19 mouse cellular contexts compared by ENCODE assay signal in genomic region chr10:122711381-122711811, GRCm38 (mm10). TPM values are rescaled to one million over a fixed set of nuclear protein-coding genes. Genes with fewer than 3 reads are reported as not detected.
DNase-seq lines count a peak whose midpoint lies in the region; ATAC-seq and TF ChIP-seq lines count a peak whose summit lies in the region.
"Had no signal": no experiment of that assay in that cellular context is flagged by ENCODE, and none has a peak within 500 bp of the region (broad histone marks: within the 10 kb centered on the region; RNA-seq: fewer than 3 reads in every experiment).

No protein-coding gene starts in this region.

- no peaks in the 10 kb centered on the region for H3K9me3 ChIP-seq in embryonic facial prominence, embryonic 13.5 days
- no peaks in the 10 kb centered on the region for H3K9me3 ChIP-seq in embryonic facial prominence, embryonic 10.5 days
- H3K9me3 ChIP-seq in forebrain, embryonic 14.5 days (replicated peaks; ENCODE audit: control insufficient read depth, low read length) = no peaks in the 10 kb centered on the region
- H3K9me3 ChIP-seq in midbrain, postnatal 0 days (ENCODE audit: low read length) = no peaks in the 10 kb centered on the region
- H3K9me3 ChIP-seq: intestine, embryonic 15.5 days had no signal

- peak overlapping the region; percentile 11; the same call in 1 of the 2 replicates for H3K4me2 ChIP-seq in embryonic facial prominence, embryonic 13.5 days
- H3K4me2 ChIP-seq in forebrain, embryonic 14.5 days (ENCODE audit: low read length) = no peak overlapping the region
- H3K4me2 ChIP-seq in midbrain, postnatal 0 days (ENCODE audit: low read depth, low read length, poor library complexity, severe bottlenecking) = no peak overlapping the region
- H3K4me2 ChIP-seq: heart, embryonic 11.5 days; intestine, embryonic 15.5 days had no signal

- intact Hi-C loops in gastrocnemius, postnatal 36 days (cut with DNase I) = no loop called here

- no peak for TF ChIP-seq CTCF in layer of hippocampus, adult 2 months (conservative IDR thresholded peaks at IDR 0.05)
- TF ChIP-seq CTCF in midbrain, postnatal 0 days (IDR thresholded peaks at IDR 0.05) = no peak

- no peak overlapping the region for H3K4me3 ChIP-seq in embryonic facial prominence, embryonic 13.5 days
- no peak overlapping the region for H3K4me3 ChIP-seq in embryonic facial prominence, embryonic 10.5 days
- H3K4me3 ChIP-seq in layer of hippocampus, adult 2 months = no peak overlapping the region; the same call in 1 of the 2 replicates
- H3K4me3 ChIP-seq in forebrain, embryonic 14.5 days (ENCODE audit: low read depth, low read length) = no peak overlapping the region
- no peak overlapping the region for H3K4me3 ChIP-seq in midbrain, postnatal 0 days (ENCODE audit: low read depth, low read length)
- H3K4me3 ChIP-seq: intestine, embryonic 15.5 days had no signal

- H3K27ac ChIP-seq in embryonic facial prominence, embryonic 13.5 days = no peak overlapping the region
- no peak overlapping the region for H3K27ac ChIP-seq in embryonic facial prominence, embryonic 10.5 days (replicated peaks)
- peak overlapping the region; percentile 64 for H3K27ac ChIP-seq in layer of hippocampus, adult 2 months
- H3K27ac ChIP-seq in forebrain, embryonic 14.5 days (ENCODE audit: low read depth, low read length) = peak overlapping the region; percentile 48; the same call in 1 of the 2 replicates
- 0 out of 2 replicates have a peak overlapping the region, but pooled peaks have one; percentile 38 for H3K27ac ChIP-seq in midbrain, postnatal 0 days (ENCODE audit: low read depth, low read length)
- H3K27ac ChIP-seq: intestine, embryonic 15.5 days had no signal

- ATAC-seq in embryonic facial prominence, embryonic 13.5 days (ENCODE audit: insufficient number of reproducible peaks, insufficient read depth, low FRiP score, low TSS enrichment, low read depth) = no peak
- ATAC-seq in forebrain, embryonic 14.5 days = peak; percentile 65
- ATAC-seq in midbrain, postnatal 0 days (ENCODE audit: low FRiP score) = no peak
- ATAC-seq: intestine, embryonic 15.5 days had no signal

- H3K9ac ChIP-seq in embryonic facial prominence, embryonic 13.5 days = no peak overlapping the region
- H3K9ac ChIP-seq in forebrain, embryonic 14.5 days (ENCODE audit: low read length) = no peak overlapping the region
- no peak overlapping the region for H3K9ac ChIP-seq in midbrain, postnatal 0 days (replicated peaks; ENCODE audit: low read length, poor library complexity, severe bottlenecking)
- H3K9ac ChIP-seq: intestine, embryonic 15.5 days had no signal

- peaks cover 19% of the 10 kb centered on the region for H3K4me1 ChIP-seq in embryonic facial prominence, embryonic 13.5 days
- peaks cover 19% of the 10 kb centered on the region for H3K4me1 ChIP-seq in embryonic facial prominence, embryonic 10.5 days
- H3K4me1 ChIP-seq in forebrain, embryonic 14.5 days (ENCODE audit: control insufficient read depth, insufficient read depth, low read length) = peaks cover 19% of the 10 kb centered on the region
- H3K4me1 ChIP-seq in midbrain, postnatal 0 days (ENCODE audit: insufficient read depth, low read length) = peaks cover 19% of the 10 kb centered on the region; the same call in 1 of the 2 replicates
- H3K4me1 ChIP-seq: intestine, embryonic 15.5 days had no signal

- 45% methylated on average over 6 of the region's 6 CpGs for WGBS in embryonic facial prominence, embryonic 13.5 days
- 75% methylated on average over 6 of the region's 6 CpGs for WGBS in embryonic facial prominence, embryonic 10.5 days
- WGBS in forebrain, embryonic 14.5 days = 22% methylated on average over 6 of the region's 6 CpGs
- WGBS in midbrain, postnatal 0 days = 39% methylated on average over 6 of the region's 6 CpGs

- H3K27me3 ChIP-seq in embryonic facial prominence, embryonic 13.5 days = no peaks in the 10 kb centered on the region
- no peaks in the 10 kb centered on the region for H3K27me3 ChIP-seq in embryonic facial prominence, embryonic 10.5 days (replicated peaks; ENCODE audit: low read depth, poor library complexity, severe bottlenecking)
- H3K27me3 ChIP-seq in forebrain, embryonic 14.5 days (replicated peaks; ENCODE audit: control insufficient read depth, insufficient read depth, low read length) = no peaks in the 10 kb centered on the region
- H3K27me3 ChIP-seq in midbrain, postnatal 0 days (ENCODE audit: insufficient read depth, low read length) = no peaks in the 10 kb centered on the region
- H3K27me3 ChIP-seq: intestine, embryonic 15.5 days had no signal

- no peak for DNase-seq in embryonic facial prominence, embryonic 10.5 days (ENCODE audit: low spot score)
- DNase-seq in layer of hippocampus, adult 2 months (ENCODE audit: low spot score in 2 of 2) = no peak
- no peak for DNase-seq in layer of hippocampus, adult 9-10 months (ENCODE audit: low spot score)
- peak; percentile 65 for DNase-seq in forebrain, embryonic 14.5 days (ENCODE audit: low spot score)
- no peak for DNase-seq in midbrain, postnatal 0 days (ENCODE audit: low spot score)
- DNase-seq in lung, postnatal 25 days (ENCODE audit: low spot score) = no peak
- DNase-seq in gastrocnemius, postnatal 36 days = no peak
- DNase-seq: cerebellum, adult 11 months; cerebellum, postnatal 25 days; heart, postnatal 14 days; kidney, postnatal 14 days; liver; lung, adult 18-20 months; lung, postnatal 36 days; thymus, postnatal 4 days had no signal

- no peaks in the 10 kb centered on the region for H3K36me3 ChIP-seq in embryonic facial prominence, embryonic 13.5 days
- no peaks in the 10 kb centered on the region for H3K36me3 ChIP-seq in embryonic facial prominence, embryonic 10.5 days (replicated peaks)
- no peaks in the 10 kb centered on the region for H3K36me3 ChIP-seq in forebrain, embryonic 14.5 days (ENCODE audit: control insufficient read depth, insufficient read depth, low read length)
- H3K36me3 ChIP-seq in midbrain, postnatal 0 days (ENCODE audit: insufficient read depth, low read length) = no peaks in the 10 kb centered on the region
- H3K36me3 ChIP-seq: G1E; intestine, embryonic 15.5 days had no signal

RNA-seq across cellular contexts. Expression of gene Ppm1h, which starts 32.8 kb away (rescaled TPM):
- polyA plus RNA-seq in embryonic facial prominence, embryonic 13.5 days (2015; fragmentation: Nextera tagmentation; extraction: Ambion mirVana) = 4.0 and 4.7 TPM in 2 replicates
- 3.4 and 3.9 TPM in 2 replicates for polyA plus RNA-seq in embryonic facial prominence, embryonic 10.5 days (2016; fragmentation: Nextera tagmentation; extraction: Ambion mirVana)
- 10 to 100 TPM; 74.8 to 75.3 TPM for total RNA-seq in layer of hippocampus, adult 2 months (2021)
- polyA plus RNA-seq in forebrain, embryonic 14.5 days (2014; fragmentation: Nextera tagmentation; extraction: Ambion mirVana) = 8.8 and 11.2 TPM in 2 replicates
- total RNA-seq in midbrain, postnatal 0 days (2014; rRNA removed) = 34.8 and 42.8 TPM in 2 replicates
- 25.9 and 28.0 TPM in 2 replicates for polyA plus RNA-seq in midbrain, postnatal 0 days (2015; fragmentation: Nextera tagmentation; extraction: Ambion mirVana)
- total RNA-seq in gastrocnemius, postnatal 36 days (2021) = 1 to 10 TPM; 1.1 to 2.6 TPM
- polyA plus RNA-seq: G1E had no signal

Comparison
In these comparisons a context has a peak if more than half of its experiments do, and no peak if none do; other contexts are left out.
1. H3K27ac ChIP-seq: peak in layer of hippocampus, adult 2 months (single experiment), forebrain, embryonic 14.5 days (single experiment) and midbrain, postnatal 0 days (single experiment); none in embryonic facial prominence, embryonic 13.5 days (single experiment) and embryonic facial prominence, embryonic 10.5 days (single experiment).